8 mouse cellular contexts compared by ENCODE assay signal in genomic region chr15:99074600-99075333, GRCm38 (mm10). TPM values are rescaled to one million over a fixed set of nuclear protein-coding genes. Genes with fewer than 3 reads are reported as not detected.
DNase-seq lines count a peak whose midpoint lies in the region; ATAC-seq lines count a peak whose summit lies in the region.

No protein-coding gene starts in this region.

- peak overlapping the region; percentile 76 for H3K27ac ChIP-seq in brown adipose tissue, adult 24 weeks (replicated peaks; ENCODE audit: low read depth, low read length)
- peak overlapping the region; percentile 96 for H3K27ac ChIP-seq in heart, embryonic 13.5 days (replicated peaks)
- H3K27ac ChIP-seq in liver, embryonic 12.5 days, result peak overlapping the region; percentile 92
- peak overlapping the region; percentile 95 for H3K27ac ChIP-seq in stomach, embryonic 15.5 days

- H3K9me3 ChIP-seq in heart, embryonic 13.5 days, result 0 out of 2 replicates have a peak, but pooled peaks cover 3% of the 10 kb centered on the region
- no peaks in the 10 kb centered on the region for H3K9me3 ChIP-seq in liver, embryonic 12.5 days (replicated peaks)
- H3K9me3 ChIP-seq in stomach, embryonic 15.5 days, result no peaks in the 10 kb centered on the region

- H3K36me3 ChIP-seq in heart, embryonic 13.5 days, result peaks cover 23% of the 10 kb centered on the region
- H3K36me3 ChIP-seq in liver, embryonic 12.5 days, result peaks cover 34% of the 10 kb centered on the region
- 0 out of 2 replicates have a peak, but pooled peaks cover 3% of the 10 kb centered on the region for H3K36me3 ChIP-seq in stomach, embryonic 15.5 days

- under 1% methylated on average over 44 of the region's 44 CpGs for WGBS in heart, embryonic 13.5 days
- under 1% methylated on average over 44 of the region's 44 CpGs for WGBS in liver, embryonic 12.5 days (ENCODE audit: insufficient replicate concordance)
- under 1% methylated on average over 44 of the region's 44 CpGs for WGBS in stomach, embryonic 15.5 days

- ATAC-seq in heart, embryonic 13.5 days (ENCODE audit: extremely low read depth, insufficient number of reproducible peaks, low FRiP score, low TSS enrichment), result peak; percentile 96
- ATAC-seq in liver, embryonic 12.5 days, result peak; percentile 93
- ATAC-seq in stomach, embryonic 15.5 days (ENCODE audit: insufficient read depth, low FRiP score, low read depth), result peak; percentile 97

- peaks cover 3% of the 10 kb centered on the region for H3K27me3 ChIP-seq in heart, embryonic 13.5 days (replicated peaks)
- peaks cover 8% of the 10 kb centered on the region; the same call in 1 of the 2 replicates for H3K27me3 ChIP-seq in liver, embryonic 12.5 days (replicated peaks)
- no peaks in the 10 kb centered on the region for H3K27me3 ChIP-seq in stomach, embryonic 15.5 days (replicated peaks)

- H3K9ac ChIP-seq in heart, embryonic 13.5 days, result peak overlapping the region; percentile 87
- H3K9ac ChIP-seq in liver, embryonic 12.5 days, result peak overlapping the region; percentile 88
- H3K9ac ChIP-seq in stomach, embryonic 15.5 days, result peak overlapping the region; percentile 61

- peak overlapping the region; percentile 91 for H3K4me2 ChIP-seq in heart, embryonic 13.5 days
- peak overlapping the region; percentile 83 for H3K4me2 ChIP-seq in liver, embryonic 12.5 days
- peak overlapping the region; percentile 95 for H3K4me2 ChIP-seq in stomach, embryonic 15.5 days

- peak; percentile 94 for DNase-seq in CD4-positive helper T cell, adult 2 months (ENCODE audit: low read depth, low spot score)
- peak; percentile 51 for DNase-seq in fat pad, adult 2 months (ENCODE audit: extremely low read depth, low read depth, low spot score)
- peak; percentile 99 for DNase-seq in kidney, postnatal 10 days
- peak; percentile 96 for DNase-seq in natural killer cell, adult 2 months (ENCODE audit: low spot score in 2 of 2)

- peak overlapping the region; percentile 72 for H3K4me3 ChIP-seq in brown adipose tissue, adult 24 weeks (ENCODE audit: insufficient read depth, low read depth, low read length)
- peak overlapping the region; percentile 75 for H3K4me3 ChIP-seq in heart, embryonic 13.5 days
- peak overlapping the region; percentile 89 for H3K4me3 ChIP-seq in liver, embryonic 12.5 days
- H3K4me3 ChIP-seq in stomach, embryonic 15.5 days (replicated peaks), result peak overlapping the region; percentile 57

- peaks cover 3% of the 10 kb centered on the region for H3K4me1 ChIP-seq in brown adipose tissue, adult 24 weeks (ENCODE audit: control insufficient read depth, insufficient read depth, insufficient read length, low read length)
- H3K4me1 ChIP-seq in heart, embryonic 13.5 days, result peaks cover 37% of the 10 kb centered on the region
- peaks cover 35% of the 10 kb centered on the region for H3K4me1 ChIP-seq in liver, embryonic 12.5 days
- H3K4me1 ChIP-seq in stomach, embryonic 15.5 days, result peaks cover 22% of the 10 kb centered on the region

RNA-seq across cellular contexts. Expression of gene Troap, which starts 0.4 kb away (rescaled TPM):
- polyA plus RNA-seq in brown adipose tissue, adult 24 weeks (2012; ENCODE audit: insufficient read depth, insufficient read length, missing spikeins), result not detected in 2 replicates
- polyA plus RNA-seq in heart, embryonic 13.5 days (2015; fragmentation: Nextera tagmentation; extraction: Ambion mirVana), result 27.1 and 27.8 TPM in 2 replicates
- polyA plus RNA-seq in liver, embryonic 12.5 days (2016; fragmentation: Nextera tagmentation; extraction: Ambion mirVana), result 22.1 and 23.6 TPM in 2 replicates
- 24.6 and 29.2 TPM in 2 replicates for polyA plus RNA-seq in stomach, embryonic 15.5 days (2015; fragmentation: Nextera tagmentation; extraction: Ambion mirVana)

RNA-seq across cellular contexts. Expression of gene C1ql4, which starts 12.8 kb away (rescaled TPM):
- not detected in 2 replicates for polyA plus RNA-seq in brown adipose tissue, adult 24 weeks (2012; ENCODE audit: insufficient read depth, insufficient read length, missing spikeins)
- polyA plus RNA-seq in heart, embryonic 13.5 days (2015; fragmentation: Nextera tagmentation; extraction: Ambion mirVana), result 0.16 and 0.25 TPM in 2 replicates
- polyA plus RNA-seq in liver, embryonic 12.5 days (2016; fragmentation: Nextera tagmentation; extraction: Ambion mirVana), result 0.13 TPM in 1 of 2 replicates, not detected in the other
- polyA plus RNA-seq in stomach, embryonic 15.5 days (2015; fragmentation: Nextera tagmentation; extraction: Ambion mirVana), result 0.09 TPM in 1 of 2 replicates, not detected in the other

RNA-seq across cellular contexts. Expression of gene Dnajc22, which starts 18.2 kb away (rescaled TPM):
- polyA plus RNA-seq in brown adipose tissue, adult 24 weeks (2012; ENCODE audit: insufficient read depth, insufficient read length, missing spikeins), result 6.8 and 9.6 TPM in 2 replicates
- 1.0 and 1.8 TPM in 2 replicates for polyA plus RNA-seq in heart, embryonic 13.5 days (2015; fragmentation: Nextera tagmentation; extraction: Ambion mirVana)
- 14.4 and 16.9 TPM in 2 replicates for polyA plus RNA-seq in liver, embryonic 12.5 days (2016; fragmentation: Nextera tagmentation; extraction: Ambion mirVana)
- 18.6 and 23.0 TPM in 2 replicates for polyA plus RNA-seq in stomach, embryonic 15.5 days (2015; fragmentation: Nextera tagmentation; extraction: Ambion mirVana)

RNA-seq across cellular contexts. Expression of gene Prph, which starts 19.8 kb away (rescaled TPM):
- not detected in 2 replicates for polyA plus RNA-seq in brown adipose tissue, adult 24 weeks (2012; ENCODE audit: insufficient read depth, insufficient read length, missing spikeins)
- polyA plus RNA-seq in heart, embryonic 13.5 days (2015; fragmentation: Nextera tagmentation; extraction: Ambion mirVana), result 0.56 and 1.7 TPM in 2 replicates
- 0.35 and 0.89 TPM in 2 replicates for polyA plus RNA-seq in liver, embryonic 12.5 days (2016; fragmentation: Nextera tagmentation; extraction: Ambion mirVana)
- polyA plus RNA-seq in stomach, embryonic 15.5 days (2015; fragmentation: Nextera tagmentation; extraction: Ambion mirVana), result 33.5 and 38.7 TPM in 2 replicates

RNA-seq across cellular contexts. Expression of gene Tuba1c, which starts 45.1 kb away (rescaled TPM):
- polyA plus RNA-seq in brown adipose tissue, adult 24 weeks (2012; ENCODE audit: insufficient read depth, insufficient read length, missing spikeins), result 10.3 and 28.1 TPM in 2 replicates
- polyA plus RNA-seq in heart, embryonic 13.5 days (2015; fragmentation: Nextera tagmentation; extraction: Ambion mirVana), result 150 and 158 TPM in 2 replicates
- 242 and 244 TPM in 2 replicates for polyA plus RNA-seq in liver, embryonic 12.5 days (2016; fragmentation: Nextera tagmentation; extraction: Ambion mirVana)
- polyA plus RNA-seq in stomach, embryonic 15.5 days (2015; fragmentation: Nextera tagmentation; extraction: Ambion mirVana), result 196 and 204 TPM in 2 replicates

Comparison
In these comparisons a context has a peak if more than half of its experiments do, and no peak if none do; other contexts are left out.
1. Peak in every context shown above with its lines: DNase-seq, ATAC-seq, H3K4me3 ChIP-seq and H3K27ac ChIP-seq.
2. RNA of gene Troap, which starts 0.4 kb away (polyA plus RNA-seq): 24.6 to 29.2 TPM in stomach, embryonic 15.5 days, 27.1 to 27.8 TPM in heart, embryonic 13.5 days and 22.1 to 23.6 TPM in liver, embryonic 12.5 days; not detected in brown adipose tissue, adult 24 weeks; every median in the first group is over 10 times any median in the second.